Mouse (Mus musculus) limb, embryonic 10.5 days (tissue): ENCODE data around the gene Lrmda. TPM values are rescaled to one million over a fixed set of nuclear protein-coding genes. Genes with fewer than 3 reads are reported as not detected.

Experiments
- DNase-seq: peaks from one replicate; pipeline ENCODE4 v3.0.0-alpha.2; 2017; ENCODE audit warnings: low spot score
- H3K27ac ChIP-seq: fragments of 300-500 bp; sonication (generic); 2 replicates; pipeline ENCODE4 v1.5.1; 2016; ENCODE audit warnings: mild to moderate bottlenecking
- H3K27me3 ChIP-seq: fragments of 300-500 bp; sonication (generic); 2 replicates; pipeline ENCODE4 v1.6.1; 2016; ENCODE audit warnings: low read depth, mild to moderate bottlenecking; ENCODE audit not compliant: poor library complexity, severe bottlenecking
- H3K36me3 ChIP-seq: fragments of 300-500 bp; sonication (generic); 2 replicates; pipeline ENCODE4 v1.6.1; 2016; ENCODE audit warnings: mild to moderate bottlenecking, moderate library complexity
- H3K4me1 ChIP-seq: fragments of 300-500 bp; sonication (generic); 2 replicates; pipeline ENCODE4 v1.6.1; 2016
- H3K4me3 ChIP-seq: fragments of 300-500 bp; sonication (generic); 2 replicates; pipeline ENCODE4 v1.5.1; 2016; ENCODE audit warnings: mild to moderate bottlenecking, moderate library complexity
- H3K9me3 ChIP-seq: fragments of 300-500 bp; sonication (generic); replicated peaks from 2 replicates; pipeline ENCODE4 v1.6.1; 2016; ENCODE audit warnings: mild to moderate bottlenecking
- WGBS: fragments of 180-500 bp; shearing (Covaris S2); methylation state at CpG from one replicate; pipeline ENCODE4 v1.1.7; 2016; 5-methylcytosine and 5-hydroxymethylcytosine counted together
- polyA plus RNA-seq: library from polyadenylated mRNA; unstranded; fragments of >200 nt; fragmentation: Nextera tagmentation; extraction: Ambion mirVana; gene quantifications from 2 replicates; pipeline ENCODE4 v1.2.1, GENCODE M21; 2016

Gene Lrmda
- polyA plus RNA-seq, 1 experiment from 2014 or later, result 0.48 TPM

GRCm38 (mm10) chr14:22942569-22942968 is 923.1 kb downstream of the Lrmda start:
- no peak for DNase-seq
- WGBS, result 92% methylated on average over 2 of the region's 2 CpGs
- Histone ChIP-seq H3K27me3 (no peaks in the 10 kb centered on the region), H3K27ac (no peak overlapping the region), H3K4me3 (no peak overlapping the region), H3K36me3 (no peaks in the 10 kb centered on the region), H3K4me1 (peaks cover 8% of the 10 kb centered on the region), H3K9me3 (no peaks in the 10 kb centered on the region)

GRCm38 (mm10) chr14:22949466-22949865 is 930.0 kb downstream of the Lrmda start:
- no peaks in the 10 kb centered on the region for H3K27me3 ChIP-seq
- H3K9me3 ChIP-seq, result no peaks in the 10 kb centered on the region
- DNase-seq, result no peak
- no peak overlapping the region for H3K4me3 ChIP-seq
- no peaks in the 10 kb centered on the region for H3K4me1 ChIP-seq
- no peaks in the 10 kb centered on the region for H3K36me3 ChIP-seq
- H3K27ac ChIP-seq, result no peak overlapping the region

GRCm38 (mm10) chr14:22952981-22953380 is 933.5 kb downstream of the Lrmda start:
- no peak overlapping the region for H3K27ac ChIP-seq
- H3K4me3 ChIP-seq, result no peak overlapping the region
- no peaks in the 10 kb centered on the region for H3K36me3 ChIP-seq
- DNase-seq, result no peak
- no peaks in the 10 kb centered on the region for H3K27me3 ChIP-seq
- no peaks in the 10 kb centered on the region for H3K4me1 ChIP-seq
- H3K9me3 ChIP-seq, result no peaks in the 10 kb centered on the region
- 90% methylated on average over 1 of the region's 1 CpGs for WGBS

GRCm38 (mm10) chr14:22960166-22960565 is 940.7 kb downstream of the Lrmda start:
- Histone ChIP-seq H3K36me3 (no peaks in the 10 kb centered on the region), H3K9me3 (no peaks in the 10 kb centered on the region), H3K27ac (no peak overlapping the region), H3K27me3 (no peaks in the 10 kb centered on the region), H3K4me3 (no peak overlapping the region), H3K4me1 (no peaks in the 10 kb centered on the region)
- DNase-seq, result no peak
- 92% methylated on average over 1 of the region's 1 CpGs for WGBS

- H3K36me3 ChIP-seq, result no peaks in the 10 kb centered on the region
- H3K4me3 ChIP-seq, result no peak overlapping the region
- peaks cover 3% of the 10 kb centered on the region; the same call in 1 of the 2 replicates for H3K9me3 ChIP-seq
- WGBS, result 88% methylated on average over 9 of the region's 9 CpGs
- H3K4me1 ChIP-seq, result peaks cover 15% of the 10 kb centered on the region
- no peak overlapping the region for H3K27ac ChIP-seq
- H3K27me3 ChIP-seq, result no peaks in the 10 kb centered on the region
- no peak for DNase-seq
These were observed 945.5 kb downstream of the Lrmda start for GRCm38 (mm10) chr14:22964796-22965660.

- H3K27me3 ChIP-seq, result no peaks in the 10 kb centered on the region
- H3K27ac ChIP-seq, result peak overlapping the region; percentile 21; the same call in 1 of the 2 replicates
- WGBS, result 56% methylated on average over 5 of the region's 5 CpGs
- peaks cover 3% of the 10 kb centered on the region; the same call in 1 of the 2 replicates for H3K9me3 ChIP-seq
- peaks cover 22% of the 10 kb centered on the region for H3K4me1 ChIP-seq
- no peaks in the 10 kb centered on the region for H3K36me3 ChIP-seq
- peak; percentile 36 for DNase-seq
- H3K4me3 ChIP-seq, result no peak overlapping the region
These were observed 949.2 kb downstream of the Lrmda start for GRCm38 (mm10) chr14:22968705-22969104.

- Histone ChIP-seq H3K9me3 (no peaks in the 10 kb centered on the region), H3K27me3 (no peaks in the 10 kb centered on the region), H3K4me3 (no peak overlapping the region), H3K36me3 (no peaks in the 10 kb centered on the region), H3K27ac (no peak overlapping the region), H3K4me1 (peaks cover 7% of the 10 kb centered on the region; the same call in 1 of the 2 replicates)
- 89% methylated on average over 2 of the region's 2 CpGs for WGBS
- DNase-seq, result no peak
These were observed 967.2 kb downstream of the Lrmda start for GRCm38 (mm10) chr14:22986736-22987135.

- Histone ChIP-seq H3K27ac (no peak overlapping the region), H3K27me3 (no peaks in the 10 kb centered on the region), H3K36me3 (no peaks in the 10 kb centered on the region), H3K4me1 (peaks cover 6% of the 10 kb centered on the region; the same call in 1 of the 2 replicates), H3K9me3 (no peaks in the 10 kb centered on the region), H3K4me3 (no peak overlapping the region)
- DNase-seq, result no peak
- 90% methylated on average over 3 of the region's 3 CpGs for WGBS
These were observed 968.7 kb downstream of the Lrmda start for GRCm38 (mm10) chr14:22988090-22988669.

- peak; percentile 55 for DNase-seq
- no peaks in the 10 kb centered on the region for H3K27me3 ChIP-seq
- no peak overlapping the region for H3K27ac ChIP-seq
- H3K4me1 ChIP-seq, result peaks cover 13% of the 10 kb centered on the region
- H3K9me3 ChIP-seq, result no peaks in the 10 kb centered on the region
- no peaks in the 10 kb centered on the region for H3K36me3 ChIP-seq
- WGBS, result 38% methylated on average over 8 of the region's 8 CpGs
- H3K4me3 ChIP-seq, result no peak overlapping the region
These were observed 975.8 kb downstream of the Lrmda start for GRCm38 (mm10) chr14:22995184-22995935.

- H3K27ac ChIP-seq, result no peak overlapping the region
- DNase-seq, result no peak
- no peaks in the 10 kb centered on the region for H3K27me3 ChIP-seq
- no peak overlapping the region for H3K4me3 ChIP-seq
- H3K9me3 ChIP-seq, result no peaks in the 10 kb centered on the region
- 93% methylated on average over 3 of the region's 3 CpGs for WGBS
- H3K4me1 ChIP-seq, result peaks cover 13% of the 10 kb centered on the region
- H3K36me3 ChIP-seq, result no peaks in the 10 kb centered on the region
These were observed 979.4 kb downstream of the Lrmda start for GRCm38 (mm10) chr14:22998906-22999305.

- WGBS, result 85% methylated on average over 1 of the region's 1 CpGs
- no peaks in the 10 kb centered on the region for H3K9me3 ChIP-seq
These were observed 992.5 kb downstream of the Lrmda start for GRCm38 (mm10) chr14:23011989-23012388.

GRCm38 (mm10) chr14:23014747-23015286 is 995.3 kb downstream of the Lrmda start:
- DNase-seq, result peak; percentile 60
- Histone ChIP-seq H3K9me3 (no peaks in the 10 kb centered on the region), H3K36me3 (no peaks in the 10 kb centered on the region), H3K4me1 (peaks cover 34% of the 10 kb centered on the region), H3K4me3 (peak overlapping the region; percentile 18), H3K27me3 (no peaks in the 10 kb centered on the region), H3K27ac (peak overlapping the region; percentile 80)
- WGBS, result 20% methylated on average over 2 of the region's 2 CpGs

More at GRCm38 (mm10) chr14:23011989-23012388, 992.5 kb downstream of the Lrmda start:
- H3K4me3 ChIP-seq, result no peak overlapping the region
- H3K36me3 ChIP-seq, result no peaks in the 10 kb centered on the region
- no peak for DNase-seq
- no peak overlapping the region for H3K27ac ChIP-seq
- peaks cover 37% of the 10 kb centered on the region for H3K4me1 ChIP-seq
- no peaks in the 10 kb centered on the region for H3K27me3 ChIP-seq
